Mouse (Mus musculus) olfactory bulb, adult 2 months (tissue): ENCODE results near the gene Mef2d.

Experiments
- CTCF ChIP-seq: fragments of 200-500 bp; IDR thresholded peaks from 2 replicates; pipeline ENCODE4 v1.5.1; 2012; ENCODE audit warnings: low read depth, mild to moderate bottlenecking, low read length, moderate library complexity; ENCODE audit not compliant: insufficient read depth
- POLR2A ChIP-seq: fragments of 200-500 bp; IDR thresholded peaks from 2 replicates; pipeline ENCODE4 v1.6.1; 2012; ENCODE audit warnings: mild to moderate bottlenecking, low read depth, low read length, moderate library complexity; ENCODE audit not compliant: insufficient read depth

DNA sequence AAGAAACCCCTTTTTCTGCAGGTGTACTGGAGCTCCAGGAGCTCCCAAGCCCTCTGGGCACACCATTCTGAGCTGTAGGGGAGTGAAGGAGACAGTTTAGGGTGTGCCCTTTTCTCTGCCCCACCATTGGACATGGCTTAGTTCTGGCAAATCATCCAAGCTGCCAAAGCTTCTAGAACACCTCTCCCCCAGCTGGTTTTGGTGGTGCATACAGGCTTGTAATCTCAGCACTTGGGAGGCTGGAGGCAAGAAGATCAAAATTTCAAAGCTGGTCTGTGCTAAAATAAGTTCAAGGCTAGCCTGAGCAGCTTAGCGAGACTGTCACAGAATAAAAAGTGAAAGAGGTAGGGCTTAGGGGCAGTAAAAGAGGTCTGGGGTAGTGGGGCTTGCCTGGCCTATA, 70.2 kb downstream of the Mef2d start:
- TF ChIP-seq CTCF (no peak), POLR2A (no peak)
